Mouse (Mus musculus): ENCODE results near the gene Rint1.

Gene Rint1

GRCm38 (mm10) chr5:23864054-23864965 lies 76.8 kb downstream of the Rint1 start:
- DNase-seq (ENCODE audit: low spot score in 2 of 2) = no peak

GRCm38 (mm10) chr5:23865941-23866340 lies 78.4 kb downstream of the Rint1 start:
- DNase-seq (ENCODE audit: low spot score in 2 of 2) = no peak
